9 mouse cellular contexts compared by ENCODE assay signal in the genomic region with DNA sequence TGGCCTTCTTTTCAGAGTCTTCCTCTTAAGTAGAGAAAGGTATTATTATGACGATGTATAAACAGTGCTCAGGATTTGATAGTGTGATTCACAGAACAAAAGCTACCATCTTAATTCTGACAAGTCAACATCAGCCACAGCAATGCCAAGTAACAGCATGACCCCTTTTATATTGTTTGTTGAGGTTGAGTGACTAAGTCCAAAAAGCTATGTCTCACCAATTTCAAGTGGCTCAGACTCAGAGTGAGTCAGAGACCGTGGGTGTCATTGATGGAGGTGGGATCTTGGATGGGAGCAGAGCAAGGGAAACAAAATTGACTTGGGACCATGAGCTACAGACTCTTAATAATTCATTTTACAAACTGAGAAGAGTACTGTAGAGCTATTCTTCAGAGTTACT.
"Had no signal": no experiment of that assay in that cellular context is flagged by ENCODE, and none has a peak within 500 bp of the region (broad histone marks: within the 10 kb centered on the region; RNA-seq: fewer than 3 reads in every experiment).

No protein-coding gene starts in this region.

- ATAC-seq: liver, embryonic 12.5 days; midbrain, embryonic 16.5 days had no signal

- DNase-seq: kidney, postnatal 10 days; kidney, postnatal 4 days; lung, embryonic 14.5 days; lung, postnatal 14 days; right cerebral cortex, adult 18-20 months; right cerebral cortex, postnatal 25 days; thymus, postnatal 4 days had no signal
